Mouse (Mus musculus) lung, embryonic 14.5 days (tissue): ENCODE measurements around the gene Stat6. TPM values are rescaled to one million over a fixed set of nuclear protein-coding genes. Genes with fewer than 3 reads are reported as not detected.
A peak's percentile ranks its signal among the peaks of the same experiment; 100 is the strongest.

Experiments used
- ATAC-seq: fragments of 200-750 bp; cut with Nextera tagmentation; 2 replicates; pipeline ENCODE4 v1.8.0; 2017; ENCODE audit warnings: mild to moderate bottlenecking, moderate TSS enrichment, moderate library complexity; ENCODE audit not compliant: insufficient read depth
- DNase-seq: peaks from one replicate; pipeline ENCODE4 v3.0.0-alpha.2; 2015
- H3K27ac ChIP-seq: fragments of 300-500 bp; sonication (generic); 2 replicates; pipeline ENCODE4 v1.5.1; 2014; ENCODE audit warnings: low read depth, mild to moderate bottlenecking, moderate library complexity
- H3K27me3 ChIP-seq: fragments of 300-500 bp; sonication (generic); 2 replicates; pipeline ENCODE4 v1.6.1; 2014; ENCODE audit warnings: low read length, control low read depth; ENCODE audit not compliant: insufficient read depth
- H3K36me3 ChIP-seq: fragments of 300-500 bp; sonication (generic); 2 replicates; pipeline ENCODE4 v1.6.1; 2014; ENCODE audit warnings: control low read depth; ENCODE audit not compliant: insufficient read depth
- H3K4me1 ChIP-seq: fragments of 300-500 bp; sonication (generic); 2 replicates; pipeline ENCODE4 v1.6.1; 2014; ENCODE audit warnings: antibody characterized with exemption, control low read depth; ENCODE audit not compliant: insufficient read depth
- H3K4me2 ChIP-seq: fragments of 300-500 bp; sonication (generic); 2 replicates; pipeline ENCODE4 v1.6.1; 2014; ENCODE audit warnings: mild to moderate bottlenecking
- H3K4me3 ChIP-seq: fragments of 300-500 bp; sonication (generic); 2 replicates; pipeline ENCODE4 v1.5.1; 2014; ENCODE audit warnings: low read depth, low read length
- H3K9ac ChIP-seq: fragments of 300-500 bp; sonication (generic); 2 replicates; pipeline ENCODE4 v1.6.1; 2014
- H3K9me3 ChIP-seq: fragments of 300-500 bp; sonication (generic); 2 replicates; pipeline ENCODE4 v1.6.1; 2016; ENCODE audit warnings: low read depth, low read length, control low read depth
- CTCF ChIP-seq: IDR thresholded peaks from 2 replicates; pipeline ENCODE4 v1.5.1; 2016; ENCODE audit warnings: antibody characterized with exemption, low read depth
- WGBS: fragments of 180-500 bp; shearing (Covaris S2); extraction: QIAGEN DNeasy Blood & Tissue Kit; methylation state at CpG from one replicate; pipeline ENCODE4 v1.1.7; 2014; 5-methylcytosine and 5-hydroxymethylcytosine counted together
- polyA plus RNA-seq: library from polyadenylated mRNA; unstranded; fragments of >200 nt; fragmentation: Nextera tagmentation; extraction: Ambion mirVana; gene quantifications from 2 replicates; pipeline ENCODE4 v1.2.1, GENCODE M21; 2014

The Stat6 gene
- polyA plus RNA-seq, result 27.8 and 28.1 TPM in 2 replicates

- ATAC-seq (peak; percentile 55), DNase-seq (peak; percentile 81)
- Histone ChIP-seq H3K27ac (peak within 1 kb of the TSS; percentile 95), H3K4me3 (peak within 1 kb of the TSS; percentile 56), H3K9me3 (no peaks in the 10 kb centered on the region), H3K36me3 (peaks cover 10% of the 10 kb centered on the region; the same call in 1 of the 2 replicates), H3K27me3 (no peaks in the 10 kb centered on the region), H3K9ac (peak within 1 kb of the TSS; percentile 74), H3K4me2 (peak within 1 kb of the TSS; percentile 87), H3K4me1 (peaks cover 11% of the 10 kb centered on the region; the same call in 1 of the 2 replicates)
- 4% methylated on average over 37 of the region's 37 CpGs for WGBS
- no peak for TF ChIP-seq CTCF
Measured at GRCm38 (mm10) chr10:127642772-127643552, at the start of gene Stat6. Gene Stat6, plus strand, starts transcription at chr10:127642986.

DNA sequence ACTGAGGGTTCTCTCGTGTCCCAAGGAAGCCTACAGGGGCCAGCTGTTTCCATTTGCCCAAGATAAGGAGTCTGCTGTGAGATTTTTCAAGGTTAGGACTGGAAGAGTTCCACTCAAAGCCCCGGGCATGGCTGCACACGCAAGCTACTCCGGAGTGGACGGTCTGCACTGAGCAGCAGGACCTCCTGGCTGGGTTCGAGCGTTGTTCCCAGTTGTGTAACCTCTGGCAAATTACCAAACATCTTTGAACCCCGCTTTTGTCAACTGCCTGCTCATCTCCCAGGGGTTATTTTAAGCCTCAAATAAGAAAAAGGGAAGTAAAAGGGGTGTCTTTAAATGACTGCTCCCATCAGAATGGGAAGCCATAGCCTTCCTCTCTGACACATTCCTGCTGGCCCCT, 48.4 kb upstream of the Stat6 start:
- H3K9ac ChIP-seq, result no peak overlapping the region; the same call in 1 of the 2 replicates
- DNase-seq, result peak; percentile 46

DNA sequence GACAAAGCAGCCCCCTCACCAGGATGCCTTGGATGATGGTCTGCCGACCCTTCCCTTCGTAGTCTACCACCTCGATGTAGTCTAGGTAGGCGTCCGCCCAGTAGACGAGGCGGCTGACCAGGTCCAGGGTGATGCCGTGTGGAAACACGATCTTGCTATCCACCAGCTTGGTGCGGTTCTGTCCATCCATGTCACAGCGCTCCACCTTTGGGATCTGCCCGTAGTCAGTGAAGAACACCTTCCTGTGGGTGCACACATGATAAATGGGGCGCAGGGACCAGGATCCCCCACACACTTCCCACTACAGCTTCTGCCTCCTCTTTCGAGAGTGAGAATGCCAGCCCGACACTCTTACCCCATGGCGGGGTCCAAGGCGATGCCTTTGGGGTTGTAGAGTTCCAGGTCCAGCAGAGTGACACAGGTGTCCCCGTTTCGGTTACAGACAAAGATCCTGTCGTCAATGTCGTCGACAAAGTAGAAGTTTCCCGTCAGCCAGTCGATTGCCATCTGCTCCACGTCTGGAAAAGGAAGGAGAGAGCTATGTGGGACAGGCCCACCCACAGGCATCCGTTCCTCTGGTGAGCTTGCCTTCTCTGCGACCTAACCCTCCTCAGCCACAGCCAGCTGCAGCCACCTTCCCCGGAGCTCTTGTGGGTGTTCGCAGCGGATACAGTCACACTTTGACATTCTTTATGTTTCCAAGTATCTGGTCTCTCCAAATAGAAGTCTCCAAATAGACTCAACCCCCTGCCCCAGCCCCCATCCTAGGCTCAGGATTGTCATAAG, 47.7 kb upstream of the Stat6 start:
- H3K9me3 ChIP-seq, result no peaks in the 10 kb centered on the region
- WGBS, result 68% methylated on average over 30 of the region's 30 CpGs
- ATAC-seq (no peak), DNase-seq (peak; percentile 53)
- peaks cover 47% of the 10 kb centered on the region for H3K4me1 ChIP-seq
- no peaks in the 10 kb centered on the region for H3K27me3 ChIP-seq
- no peak overlapping the region for H3K4me2 ChIP-seq
- TF ChIP-seq CTCF, result no peak
- H3K36me3 ChIP-seq, result peaks cover 41% of the 10 kb centered on the region
- no peak overlapping the region for H3K9ac ChIP-seq
- H3K4me3 ChIP-seq, result no peak overlapping the region
- 0 out of 2 replicates have a peak overlapping the region, but pooled peaks have one; percentile 76 for H3K27ac ChIP-seq

More for the DNA sequence above, 48.4 kb upstream of the Stat6 start:
- H3K36me3 ChIP-seq, result peaks cover 48% of the 10 kb centered on the region
- 56% methylated on average over 8 of the region's 8 CpGs for WGBS
- no peak overlapping the region for H3K4me3 ChIP-seq
- H3K27me3 ChIP-seq, result no peaks in the 10 kb centered on the region
- TF ChIP-seq CTCF, result no peak
- no peak for ATAC-seq
- no peak overlapping the region for H3K4me2 ChIP-seq
- peak overlapping the region; percentile 13; the same call in 1 of the 2 replicates for H3K27ac ChIP-seq
- no peaks in the 10 kb centered on the region for H3K9me3 ChIP-seq
- H3K4me1 ChIP-seq, result peaks cover 42% of the 10 kb centered on the region

DNA sequence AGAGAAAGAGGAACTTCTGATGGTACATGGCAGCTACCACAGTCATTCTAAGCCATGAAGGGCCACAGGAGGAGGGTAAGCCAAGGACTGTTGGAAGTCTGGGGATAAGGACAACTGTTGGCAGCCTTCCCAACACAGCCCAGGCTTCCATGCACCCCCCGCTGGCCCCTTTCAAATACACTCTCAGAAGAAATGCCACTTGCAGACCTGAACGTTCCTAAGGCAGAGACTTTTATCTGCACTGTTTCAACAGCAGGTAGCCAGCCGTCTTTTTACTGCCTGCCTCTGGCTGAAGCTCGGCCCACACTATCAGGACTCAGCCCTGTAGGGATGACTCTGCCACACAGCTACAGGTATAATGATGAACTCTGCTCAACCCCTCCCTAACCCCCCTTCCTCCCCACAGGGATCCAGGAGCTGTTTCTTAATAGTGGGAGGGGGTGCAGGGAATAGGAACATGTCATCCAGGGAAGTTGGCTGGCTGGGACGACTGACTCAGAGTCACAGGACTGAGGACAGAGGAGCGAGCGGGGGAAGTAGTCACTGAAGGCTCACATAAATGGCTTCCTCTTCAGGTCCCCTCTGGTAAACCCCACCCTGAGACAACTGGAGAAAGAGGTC, 46.4 kb upstream of the Stat6 start:
- H3K9me3 ChIP-seq, result no peaks in the 10 kb centered on the region
- no peak overlapping the region for H3K4me3 ChIP-seq
- peaks cover 35% of the 10 kb centered on the region for H3K36me3 ChIP-seq
- TF ChIP-seq CTCF, result no peak
- H3K27me3 ChIP-seq, result no peaks in the 10 kb centered on the region
- H3K4me1 ChIP-seq, result peaks cover 44% of the 10 kb centered on the region
- peak overlapping the region; percentile 19; the same call in 1 of the 2 replicates for H3K4me2 ChIP-seq
- H3K9ac ChIP-seq, result no peak overlapping the region; the same call in 1 of the 2 replicates
- H3K27ac ChIP-seq, result peak overlapping the region; percentile 76; the same call in 1 of the 2 replicates
- WGBS, result 31% methylated on average over 7 of the region's 7 CpGs
- DNase-seq (peak; percentile 82), ATAC-seq (no peak)

- Histone ChIP-seq H3K27me3 (no peaks in the 10 kb centered on the region), H3K36me3 (peaks cover 45% of the 10 kb centered on the region), H3K9ac (no peak overlapping the region), H3K27ac (peak overlapping the region; percentile 46; the same call in 1 of the 2 replicates), H3K4me3 (no peak overlapping the region), H3K4me2 (no peak overlapping the region), H3K4me1 (peaks cover 44% of the 10 kb centered on the region), H3K9me3 (no peaks in the 10 kb centered on the region)
- TF ChIP-seq CTCF, result no peak
- ATAC-seq, result no peak
- no peak for DNase-seq
- WGBS, result 69% methylated on average over 5 of the region's 5 CpGs
Measured at GRCm38 (mm10) chr10:127597311-127597901, 45.4 kb upstream of the Stat6 start.

DNA sequence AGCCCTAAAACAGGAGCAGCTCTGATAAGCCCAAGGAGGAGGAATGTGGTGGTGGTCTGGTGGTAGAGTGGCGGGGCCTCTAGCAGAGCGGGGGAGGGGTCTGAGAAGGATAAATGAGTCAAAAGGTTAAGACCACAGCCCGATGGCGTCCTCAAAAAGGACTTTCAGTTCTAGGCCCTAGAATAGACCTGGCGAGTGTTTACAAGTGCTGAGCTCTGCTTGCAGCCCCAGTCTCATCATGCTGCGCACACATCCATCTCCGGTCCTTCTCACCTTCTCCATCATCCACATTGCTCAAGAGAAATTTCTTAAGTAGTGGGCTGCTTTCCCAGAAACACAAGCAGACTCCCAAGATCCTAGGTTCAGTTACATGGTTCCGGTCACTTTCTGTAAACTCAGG, 44.2 kb upstream of the Stat6 start:
- no peak overlapping the region for H3K4me2 ChIP-seq
- ATAC-seq (no peak), DNase-seq (peak; percentile 40)
- no peak overlapping the region for H3K4me3 ChIP-seq
- WGBS, result 52% methylated on average over 8 of the region's 8 CpGs
- H3K27me3 ChIP-seq, result no peaks in the 10 kb centered on the region
- no peak overlapping the region for H3K9ac ChIP-seq
- H3K36me3 ChIP-seq, result peaks cover 44% of the 10 kb centered on the region
- no peak for TF ChIP-seq CTCF
- no peak overlapping the region for H3K27ac ChIP-seq
- H3K4me1 ChIP-seq, result peaks cover 44% of the 10 kb centered on the region
- H3K9me3 ChIP-seq, result no peaks in the 10 kb centered on the region
